Mouse (Mus musculus) embryonic facial prominence, embryonic 11.5 days (tissue): ENCODE measurements around the gene Pofut2. TPM values are rescaled to one million over a fixed set of nuclear protein-coding genes. Genes with fewer than 3 reads are reported as not detected.
A peak's percentile ranks its signal among the peaks of the same experiment; 100 is the strongest.

Source experiments
- ATAC-seq: fragments of 200-750 bp; cut with Nextera tagmentation; replicated peaks from 2 replicates; pipeline ENCODE4 v1.8.0; 2017; ENCODE audit warnings: low read depth; ENCODE audit not compliant: insufficient number of reproducible peaks, low FRiP score, low TSS enrichment
- DNase-seq: peaks from one replicate; pipeline ENCODE4 v3.0.0-alpha.2; 2015; ENCODE audit warnings: low spot score
- H3K27ac ChIP-seq: fragments of 300-500 bp; sonication (generic); replicated peaks from 2 replicates; pipeline ENCODE4 v1.5.1; 2014; ENCODE audit warnings: mild to moderate bottlenecking, low read depth, low read length, control low read depth
- H3K27me3 ChIP-seq: fragments of 300-500 bp; sonication (generic); 2 replicates; pipeline ENCODE4 v1.6.1; 2014; ENCODE audit warnings: mild to moderate bottlenecking, low read length, moderate library complexity, mixed read lengths; ENCODE audit not compliant: control insufficient read depth, insufficient read depth
- H3K36me3 ChIP-seq: fragments of 300-500 bp; sonication (generic); replicated peaks from 2 replicates; pipeline ENCODE4 v1.6.1; 2014; ENCODE audit warnings: low read depth, mild to moderate bottlenecking, low read length, moderate library complexity, mixed read lengths; ENCODE audit not compliant: control insufficient read depth, insufficient read depth
- H3K4me1 ChIP-seq: fragments of 300-500 bp; sonication (generic); 2 replicates; pipeline ENCODE4 v1.6.1; 2014; ENCODE audit warnings: low read length, mixed read lengths; ENCODE audit not compliant: control insufficient read depth, insufficient read depth
- H3K4me2 ChIP-seq: fragments of 300-500 bp; sonication (generic); 2 replicates; pipeline ENCODE4 v1.6.1; 2014; ENCODE audit warnings: low read depth, mild to moderate bottlenecking, control low read depth, low read length, moderate library complexity
- H3K4me3 ChIP-seq: fragments of 300-500 bp; sonication (generic); 2 replicates; pipeline ENCODE4 v1.5.1; 2014; ENCODE audit warnings: low read depth, low read length, control low read depth
- H3K9ac ChIP-seq: fragments of 300-500 bp; sonication (generic); replicated peaks from 2 replicates; pipeline ENCODE4 v1.6.1; 2014; ENCODE audit warnings: mild to moderate bottlenecking, control low read depth, low read length
- H3K9me3 ChIP-seq: fragments of 300-500 bp; sonication (generic); replicated peaks from 2 replicates; pipeline ENCODE4 v1.6.1; 2016; ENCODE audit warnings: mild to moderate bottlenecking, low read length, inconsistent platforms, mixed read lengths; ENCODE audit not compliant: control insufficient read depth
- WGBS: fragments of 180-500 bp; shearing (Covaris S2); extraction: QIAGEN DNeasy Blood & Tissue Kit; methylation state at CpG from one replicate; pipeline ENCODE4 v1.1.7; 2014; 5-methylcytosine and 5-hydroxymethylcytosine counted together
- polyA plus RNA-seq: library from polyadenylated mRNA; unstranded; fragments of >200 nt; fragmentation: Nextera tagmentation; extraction: Ambion mirVana; gene quantifications from 2 replicates; pipeline ENCODE4 v1.2.1, GENCODE M21; 2014

Pofut2 gene
- polyA plus RNA-seq: 68.4 and 70.7 TPM in 2 replicates

- H3K4me3 ChIP-seq: peak within 1 kb of the TSS; percentile 77
- peak; percentile 97 for ATAC-seq
- no peaks in the 10 kb centered on the region; the same call in 1 of the 2 replicates for H3K36me3 ChIP-seq
- DNase-seq: peak; percentile 100
- H3K4me2 ChIP-seq: peak within 1 kb of the TSS; percentile 66
- no peaks in the 10 kb centered on the region for H3K9me3 ChIP-seq
- no peaks in the 10 kb centered on the region for H3K27me3 ChIP-seq
- H3K27ac ChIP-seq: peak within 1 kb of the TSS; percentile 70
- WGBS: under 1% methylated on average over 81 of the region's 81 CpGs
- no peaks in the 10 kb centered on the region for H3K4me1 ChIP-seq
- H3K9ac ChIP-seq: peak within 1 kb of the TSS; percentile 82
Observed at GRCm38 (mm10) chr10:77258704-77259621, at the start of gene Pofut2. Gene Pofut2, plus strand, starts transcription at chr10:77259218.

DNA sequence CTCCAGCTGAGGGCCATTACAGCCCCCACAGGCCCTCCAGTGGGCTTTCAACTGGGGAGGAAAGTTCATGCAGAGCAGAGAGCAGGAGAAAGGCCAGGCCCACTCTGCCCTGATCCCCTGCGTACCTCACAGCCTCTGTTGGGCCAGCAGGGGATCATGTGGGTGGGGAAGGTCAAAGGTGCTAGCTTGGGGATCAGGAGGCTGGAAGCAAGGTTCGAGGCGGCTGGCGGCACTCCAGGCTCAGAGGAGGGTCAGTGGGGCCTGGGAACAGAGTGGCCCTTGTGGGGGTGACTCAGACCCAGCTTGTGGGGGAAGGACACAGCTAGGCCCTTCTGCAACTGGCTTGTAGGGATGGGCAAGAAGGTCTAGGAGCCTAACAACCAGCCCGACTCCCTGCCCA is 49.8 kb upstream of the Pofut2 start:
- H3K4me1 ChIP-seq: no peaks in the 10 kb centered on the region
- no peaks in the 10 kb centered on the region for H3K36me3 ChIP-seq
- H3K4me3 ChIP-seq: no peak overlapping the region
- no peak overlapping the region for H3K27ac ChIP-seq
- H3K4me2 ChIP-seq: no peak overlapping the region
- DNase-seq (no peak), ATAC-seq (no peak)
- no peaks in the 10 kb centered on the region for H3K27me3 ChIP-seq
- no peaks in the 10 kb centered on the region for H3K9me3 ChIP-seq
- WGBS: 46% methylated on average over 5 of the region's 5 CpGs
- H3K9ac ChIP-seq: no peak overlapping the region

DNA sequence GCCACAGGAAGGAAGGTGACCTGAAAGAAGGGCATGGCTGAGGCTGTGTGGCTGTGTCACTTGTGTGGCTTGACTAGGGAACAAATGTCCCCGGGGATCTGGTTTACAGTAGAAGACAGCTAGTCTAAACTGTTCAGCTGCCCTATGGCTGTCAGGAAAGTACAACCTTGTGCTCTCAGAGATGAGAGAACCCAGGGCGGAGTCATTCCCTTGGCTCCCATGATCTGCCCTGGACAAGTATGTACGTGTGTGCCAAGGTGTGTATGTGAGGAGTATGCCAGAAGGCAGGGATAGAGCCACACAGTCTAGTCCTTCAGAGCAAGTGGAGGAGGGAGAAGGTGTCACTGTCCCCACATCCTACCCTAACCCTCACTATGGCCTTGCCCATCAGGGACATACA is 48.4 kb upstream of the Pofut2 start:
- Histone ChIP-seq H3K36me3 (no peaks in the 10 kb centered on the region), H3K4me3 (no peak overlapping the region), H3K9me3 (no peaks in the 10 kb centered on the region), H3K4me2 (no peak overlapping the region), H3K27me3 (no peaks in the 10 kb centered on the region), H3K27ac (no peak overlapping the region), H3K9ac (no peak overlapping the region), H3K4me1 (no peaks in the 10 kb centered on the region)
- DNase-seq: no peak
- no peak for ATAC-seq
- WGBS: 90% methylated on average over 3 of the region's 3 CpGs

GRCm38 (mm10) chr10:77211116-77211570 is 47.9 kb upstream of the Pofut2 start:
- H3K27ac ChIP-seq: no peak overlapping the region; the same call in 1 of the 2 replicates
- no peaks in the 10 kb centered on the region for H3K36me3 ChIP-seq
- no peaks in the 10 kb centered on the region for H3K9me3 ChIP-seq
- H3K27me3 ChIP-seq: no peaks in the 10 kb centered on the region
- no peaks in the 10 kb centered on the region for H3K4me1 ChIP-seq
- no peak overlapping the region for H3K4me2 ChIP-seq
- H3K4me3 ChIP-seq: no peak overlapping the region
- no peak overlapping the region for H3K9ac ChIP-seq
- WGBS: 73% methylated on average over 11 of the region's 11 CpGs
- ATAC-seq: no peak
- DNase-seq: no peak

DNA sequence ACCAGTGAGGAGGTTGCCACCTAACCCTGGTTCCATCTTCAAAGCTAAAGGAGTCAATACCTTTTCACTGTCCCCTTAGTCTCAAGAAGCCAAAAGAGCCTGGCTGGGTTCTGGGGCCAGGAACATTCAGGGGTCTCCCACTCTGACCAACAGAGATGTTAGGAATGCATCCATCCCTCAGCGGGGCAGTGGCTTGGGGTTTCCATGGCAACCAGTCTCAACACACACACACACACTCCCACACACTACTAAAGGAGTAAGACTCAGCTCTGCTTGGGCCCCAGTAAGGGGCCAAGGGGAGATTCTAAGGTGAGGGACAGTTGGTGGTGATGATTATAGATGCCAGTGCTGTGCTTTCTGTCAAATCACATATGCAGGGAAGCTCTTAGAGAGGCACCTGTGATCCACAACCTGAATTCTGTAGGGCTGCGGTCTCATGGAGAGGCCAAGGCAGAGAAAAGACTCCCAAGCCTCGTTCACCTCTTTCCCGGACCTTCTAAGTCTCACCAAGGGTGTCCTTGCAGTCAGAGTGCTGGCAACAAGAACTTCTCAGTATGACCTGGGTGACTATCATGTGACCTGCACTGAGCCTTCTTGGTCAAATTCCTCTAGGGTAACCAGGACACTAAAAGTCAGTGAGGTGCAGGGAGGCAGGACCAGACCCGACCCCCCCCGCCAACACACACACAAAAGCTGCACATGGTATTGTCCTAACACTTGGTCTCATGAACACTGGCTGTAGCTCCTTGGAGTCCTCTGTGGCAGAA is 46.5 kb upstream of the Pofut2 start:
- H3K9ac ChIP-seq: no peak overlapping the region
- no peaks in the 10 kb centered on the region for H3K27me3 ChIP-seq
- no peak overlapping the region for H3K4me2 ChIP-seq
- no peak for ATAC-seq
- no peak overlapping the region for H3K4me3 ChIP-seq
- no peaks in the 10 kb centered on the region for H3K36me3 ChIP-seq
- no peaks in the 10 kb centered on the region for H3K4me1 ChIP-seq
- no peaks in the 10 kb centered on the region for H3K9me3 ChIP-seq
- 80% methylated on average over 6 of the region's 6 CpGs for WGBS
- no peak overlapping the region for H3K27ac ChIP-seq
- DNase-seq: no peak

- H3K36me3 ChIP-seq: no peaks in the 10 kb centered on the region
- ATAC-seq: no peak
- WGBS: 94% methylated on average over 5 of the region's 5 CpGs
- no peaks in the 10 kb centered on the region for H3K4me1 ChIP-seq
- no peak for DNase-seq
- H3K9ac ChIP-seq: no peak overlapping the region
- no peaks in the 10 kb centered on the region for H3K9me3 ChIP-seq
- H3K27me3 ChIP-seq: no peaks in the 10 kb centered on the region
- H3K4me2 ChIP-seq: no peak overlapping the region
- H3K27ac ChIP-seq: no peak overlapping the region
- H3K4me3 ChIP-seq: no peak overlapping the region
Observed at GRCm38 (mm10) chr10:77213483-77213882, 45.5 kb upstream of the Pofut2 start.

DNA sequence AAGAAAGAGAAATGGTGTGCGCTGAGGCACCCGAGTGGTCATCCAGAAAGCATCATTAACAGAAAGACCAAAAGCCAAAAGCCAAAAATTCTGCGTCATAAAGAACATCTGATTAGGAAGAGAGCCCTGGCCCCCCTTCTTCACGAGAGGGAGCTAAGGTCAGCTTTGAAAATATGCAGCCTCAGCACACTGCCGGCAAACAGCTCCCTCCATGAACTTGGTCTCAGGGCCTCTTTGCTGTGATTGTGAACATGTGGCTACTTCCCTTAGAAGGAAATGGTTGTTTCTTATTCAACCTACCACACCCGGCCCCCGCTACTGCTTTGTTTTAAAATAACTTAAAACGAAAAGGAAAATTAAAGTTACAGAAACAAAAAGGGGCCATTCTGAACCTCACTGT is 44.4 kb upstream of the Pofut2 start:
- ATAC-seq: no peak
- no peak overlapping the region for H3K4me3 ChIP-seq
- H3K4me1 ChIP-seq: no peaks in the 10 kb centered on the region
- H3K4me2 ChIP-seq: no peak overlapping the region
- no peaks in the 10 kb centered on the region for H3K9me3 ChIP-seq
- H3K27ac ChIP-seq: no peak overlapping the region
- 54% methylated on average over 8 of the region's 8 CpGs for WGBS
- H3K27me3 ChIP-seq: no peaks in the 10 kb centered on the region
- no peaks in the 10 kb centered on the region for H3K36me3 ChIP-seq
- no peak for DNase-seq
- no peak overlapping the region for H3K9ac ChIP-seq
